Mouse (Mus musculus) cerebellum, postnatal 14 days (tissue): ENCODE measurements around the gene Atp2a1.

Experiments
- DNase-seq, 2 experiments: peaks; one replicate each; pipeline ENCODE4 v3.0.0; 2021; ENCODE audit warnings: mixed read lengths in 2 of 2

Gene Atp2a1

DNA sequence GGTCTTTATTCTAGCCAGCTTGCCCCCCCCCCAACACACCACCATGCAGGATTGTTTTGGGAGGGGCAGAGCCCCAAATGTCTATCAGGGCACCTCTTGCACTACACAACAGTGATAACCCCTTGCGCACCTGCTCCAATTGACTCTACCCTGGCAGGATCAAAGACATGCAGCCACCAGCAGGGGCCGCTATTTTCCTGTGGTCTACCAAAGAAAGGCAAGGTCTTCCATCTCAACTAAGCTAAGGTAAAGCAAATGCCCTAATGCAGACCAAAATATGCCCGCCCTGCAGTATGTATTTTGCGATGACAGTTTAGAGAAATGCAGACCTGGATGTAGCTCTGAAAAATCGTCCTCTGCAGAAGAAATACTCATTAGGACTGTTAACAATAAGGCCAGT lies 63.4 kb downstream of the Atp2a1 start:
- DNase-seq, result peak; percentile 91 to 95

DNA sequence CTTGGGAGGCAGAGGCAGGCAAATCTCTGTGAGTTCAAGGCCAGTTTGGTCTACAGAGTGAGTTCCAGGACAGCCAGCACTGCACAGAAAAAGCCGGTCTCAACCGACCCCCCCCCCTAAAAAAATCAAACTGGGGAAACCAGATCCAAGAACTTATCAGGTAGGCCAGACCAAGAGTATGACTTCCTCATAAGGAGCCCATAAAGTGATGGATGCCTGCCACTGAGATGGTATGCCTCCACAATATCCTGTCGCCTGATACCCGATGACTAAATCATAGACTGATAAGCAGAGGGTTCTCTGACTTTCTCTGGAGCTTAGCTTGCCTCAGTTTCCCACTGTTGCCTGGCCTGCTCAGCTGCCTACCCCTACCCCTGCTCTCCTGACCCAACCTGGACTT lies 65.1 kb downstream of the Atp2a1 start:
- DNase-seq, result no peak

- no peak for DNase-seq
These were observed 65.7 kb downstream of the Atp2a1 start for GRCm38 (mm10) chr7:126397221-126397620.

GRCm38 (mm10) chr7:126396298-126397119 lies 66.4 kb downstream of the Atp2a1 start, which contains the start of gene Nfatc2ip:
Gene Nfatc2ip (minus strand): TSS chr7:126396737.
- peak; percentile 97 to 99 for DNase-seq
